Mouse (Mus musculus): ENCODE results near the gene 2200002J24Rik.
A peak's percentile ranks its signal among the peaks of the same experiment; 100 is the strongest.

2200002J24Rik gene

DNA sequence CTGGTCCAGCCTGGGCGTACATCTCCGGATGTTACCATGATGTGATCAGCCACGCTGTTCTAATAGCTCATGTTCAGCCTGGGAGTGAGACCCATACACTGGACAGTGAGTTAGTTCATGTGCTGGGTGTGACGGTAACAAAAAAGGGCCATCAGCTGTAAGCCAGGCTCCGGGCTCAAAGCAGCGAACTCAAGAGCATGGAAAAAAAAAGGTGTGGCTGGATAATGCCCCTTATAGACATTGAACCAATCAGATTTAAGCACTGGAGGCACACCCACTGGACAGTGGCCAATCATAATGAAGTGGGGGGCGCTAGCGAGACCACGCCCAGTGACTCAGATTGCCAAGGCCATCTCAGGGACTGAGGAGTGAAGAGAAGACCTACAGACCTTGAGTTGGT lies at the start of gene 2200002J24Rik:
TSS of gene 2200002J24Rik (plus strand) at position 338 of the 400 bp plus-strand sequence.
- DNase-seq (ENCODE audit: low read depth, low spot score): no peak

- DNase-seq (ENCODE audit: low read depth, low spot score): peak; percentile 97
Measured at GRCm38 (mm10) chr7:30649591-30650540, 48.9 kb upstream of the 2200002J24Rik start, which contains the start of gene Rbm42. Rbm42 (minus strand) TSS chr7:30650317.

- DNase-seq (ENCODE audit: low read depth, low spot score): peak; percentile 92
Measured at GRCm38 (mm10) chr7:30664529-30665200, 34.1 kb upstream of the 2200002J24Rik start, which contains the start of gene Haus5. Haus5 (minus strand) TSS chr7:30664994.

DNA sequence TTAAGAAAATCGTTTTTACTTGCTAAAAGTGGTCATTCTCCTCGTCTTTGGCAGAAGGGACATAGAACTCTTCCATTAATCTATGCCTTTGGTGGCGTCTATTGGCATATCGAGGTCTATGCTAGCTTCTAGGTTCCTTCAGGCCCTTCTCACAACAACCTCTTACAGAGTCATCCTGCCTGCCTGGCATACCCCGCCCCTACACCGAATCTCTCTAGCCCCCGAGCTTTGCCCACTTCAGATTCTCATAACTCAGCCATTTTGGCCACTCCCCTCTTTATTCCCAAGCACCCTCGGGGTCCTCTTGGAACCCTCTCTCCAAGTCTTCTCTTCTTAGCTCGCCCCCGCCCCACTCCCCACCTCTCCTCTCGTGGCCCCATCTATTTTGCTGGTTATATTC lies 33.4 kb upstream of the 2200002J24Rik start:
- DNase-seq (ENCODE audit: low read depth, low spot score): no peak

DNA sequence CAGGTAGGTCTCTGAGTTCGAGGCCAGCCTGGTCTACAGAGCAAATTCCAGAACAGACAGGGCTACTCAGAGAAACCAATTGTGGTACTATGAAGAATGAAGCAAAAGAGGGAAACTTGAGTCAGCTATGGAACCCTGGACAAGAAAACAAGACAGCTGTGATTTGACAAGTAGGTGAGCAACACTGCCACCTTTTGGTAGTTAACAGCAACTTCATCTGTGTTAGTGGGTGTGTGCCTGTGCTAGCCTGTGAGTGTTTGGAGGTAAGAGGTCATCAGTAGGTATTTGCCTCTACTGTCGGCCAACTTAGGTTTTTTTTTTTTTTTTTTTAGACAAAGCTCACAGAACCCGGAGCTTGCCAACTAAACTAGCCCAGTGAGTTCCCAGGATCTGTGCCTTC lies 29.5 kb upstream of the 2200002J24Rik start:
- DNase-seq (ENCODE audit: low read depth, low spot score): no peak

DNA sequence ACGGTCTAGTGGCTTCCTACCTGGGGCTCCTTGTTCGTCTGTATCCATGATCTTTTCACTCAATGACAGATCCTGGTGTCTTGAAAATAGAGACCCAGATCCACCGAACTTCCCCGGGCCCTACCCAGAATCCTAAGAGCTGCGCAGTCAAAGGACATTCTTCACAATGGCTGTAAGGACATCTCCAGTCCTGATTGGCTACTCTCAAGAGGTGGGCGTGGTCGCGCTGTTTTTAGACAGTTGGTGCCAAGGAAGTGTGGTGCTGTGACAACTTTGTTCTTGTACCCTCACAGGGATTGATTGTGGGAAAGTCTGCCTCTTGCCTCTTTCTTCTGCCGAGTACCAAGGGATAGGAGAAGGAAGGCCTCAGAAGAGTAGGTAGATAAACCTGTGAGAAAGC lies 27.2 kb upstream of the 2200002J24Rik start, which contains the start of gene Pmis2:
TSS of gene Pmis2 (minus strand) at position 126 of the 400 bp plus-strand sequence.
- no peak for DNase-seq (ENCODE audit: low read depth, low spot score)

- DNase-seq (ENCODE audit: low read depth, low spot score): no peak
Measured at GRCm38 (mm10) chr7:30678263-30678975, 20.3 kb upstream of the 2200002J24Rik start.

GRCm38 (mm10) chr7:30681897-30682296 lies 16.8 kb upstream of the 2200002J24Rik start:
- DNase-seq (ENCODE audit: low read depth, low spot score): no peak

- no peak for DNase-seq (ENCODE audit: low read depth, low spot score)
Measured at GRCm38 (mm10) chr7:30683425-30683824, 15.3 kb upstream of the 2200002J24Rik start.

GRCm38 (mm10) chr7:30688325-30688724 lies 10.4 kb upstream of the 2200002J24Rik start:
- DNase-seq (ENCODE audit: low read depth, low spot score): no peak

- no peak for DNase-seq (ENCODE audit: low read depth, low spot score)
Measured at GRCm38 (mm10) chr7:30698101-30698500, 625 bp upstream of the 2200002J24Rik start.

GRCm38 (mm10) chr7:30706214-30706882 lies 7.6 kb downstream of the 2200002J24Rik start:
- no peak for DNase-seq (ENCODE audit: low read depth, low spot score)

DNA sequence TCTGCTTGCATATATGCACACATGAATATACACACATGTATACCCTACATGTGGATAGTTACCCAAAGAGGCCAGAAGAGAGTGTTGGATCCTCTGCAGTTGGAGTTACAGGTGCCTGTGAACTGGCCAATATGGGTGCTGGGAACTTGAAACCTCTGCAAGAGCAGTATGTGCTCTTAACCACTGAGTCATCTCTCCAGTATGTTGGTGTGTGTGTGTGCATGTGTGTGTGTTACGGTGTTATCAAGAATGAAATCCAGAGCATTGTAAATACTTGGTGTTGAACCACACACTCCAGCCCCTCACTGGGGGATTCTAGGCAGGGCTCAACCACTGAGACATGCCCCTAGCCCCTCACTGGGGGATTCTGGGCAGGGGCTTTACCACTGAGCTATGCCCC lies 8.7 kb downstream of the 2200002J24Rik start:
- no peak for DNase-seq (ENCODE audit: low read depth, low spot score)

DNA sequence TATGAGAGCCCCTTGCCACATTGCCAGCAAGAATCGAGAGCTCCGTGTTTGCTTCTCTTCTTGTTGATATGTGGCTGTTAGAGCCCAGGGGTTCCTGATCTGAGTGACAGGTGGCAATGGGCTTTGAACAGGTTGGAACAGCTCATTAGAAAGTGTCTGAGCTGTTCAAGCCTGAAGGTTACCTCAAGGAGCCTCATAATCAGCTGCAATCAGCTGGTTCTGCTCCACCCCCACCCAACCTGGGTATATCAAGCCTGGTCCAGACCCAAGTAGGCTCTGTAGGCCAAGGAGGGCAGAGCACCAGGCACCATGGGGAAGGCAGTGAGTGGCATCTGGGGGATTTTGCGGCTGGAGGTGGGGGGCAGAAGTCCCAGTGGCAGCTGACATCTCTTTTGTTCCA lies 13.2 kb downstream of the 2200002J24Rik start, which contains the start of gene Atp4a:
TSS of gene Atp4a (plus strand) at position 268 of the 400 bp plus-strand sequence.
- DNase-seq (ENCODE audit: low read depth, low spot score): no peak

- DNase-seq (ENCODE audit: low read depth, low spot score): peak; percentile 12
Measured at GRCm38 (mm10) chr7:30717006-30717715, 18.4 kb downstream of the 2200002J24Rik start.

DNA sequence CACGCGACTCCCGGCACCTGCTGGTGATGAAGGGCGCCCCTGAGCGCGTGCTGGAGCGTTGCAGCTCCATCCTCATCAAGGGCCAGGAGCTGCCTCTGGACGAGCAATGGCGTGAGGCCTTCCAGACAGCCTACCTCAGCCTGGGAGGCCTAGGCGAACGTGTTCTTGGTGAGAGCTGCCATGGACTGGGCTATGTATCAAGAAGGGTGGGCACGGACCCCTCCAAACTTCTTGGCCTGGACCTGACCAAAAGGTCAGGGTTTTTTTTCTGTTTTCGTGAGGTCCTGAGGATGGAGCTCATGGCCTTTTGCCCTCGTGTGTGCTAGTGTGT lies 19.0 kb downstream of the 2200002J24Rik start:
- DNase-seq (ENCODE audit: low read depth, low spot score): no peak

DNA sequence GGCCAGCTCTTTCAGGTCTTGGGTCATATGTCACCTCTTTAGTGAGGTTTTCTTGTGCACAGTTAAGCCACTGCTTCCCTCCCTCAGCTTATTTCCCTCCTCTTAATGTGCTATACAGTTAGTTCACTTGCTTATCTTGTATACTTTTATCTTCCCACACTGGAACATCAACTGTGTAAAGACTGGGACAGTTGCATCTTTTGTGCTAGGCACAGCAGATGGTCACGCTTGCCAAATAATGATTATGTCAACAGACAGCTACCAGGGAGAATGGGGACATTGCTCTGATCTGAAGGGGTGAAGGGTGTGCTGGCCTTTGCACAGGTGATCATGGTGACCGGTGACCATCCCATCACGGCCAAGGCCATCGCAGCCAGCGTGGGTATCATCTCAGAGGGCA lies 20.9 kb downstream of the 2200002J24Rik start:
- DNase-seq (ENCODE audit: low read depth, low spot score): no peak

DNA sequence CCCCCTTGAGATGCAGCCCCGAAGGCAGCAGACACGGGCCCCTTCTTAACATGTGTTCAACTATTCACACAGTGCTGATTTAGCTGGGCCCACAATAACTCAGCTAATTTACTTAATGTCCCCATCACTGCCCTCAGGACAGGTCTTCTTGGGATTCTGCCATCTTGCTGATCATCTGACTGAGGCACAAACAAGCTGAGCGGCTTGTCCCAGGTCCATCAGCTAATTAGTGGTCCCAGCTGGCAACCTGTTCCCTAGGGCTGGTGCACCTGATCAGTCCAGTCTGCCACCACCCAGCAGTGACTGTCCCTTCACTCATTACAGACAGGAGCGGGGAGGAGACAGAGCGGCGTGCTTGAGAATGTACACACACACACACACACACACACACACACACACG lies 22.6 kb downstream of the 2200002J24Rik start:
- no peak for DNase-seq (ENCODE audit: low read depth, low spot score)

DNA sequence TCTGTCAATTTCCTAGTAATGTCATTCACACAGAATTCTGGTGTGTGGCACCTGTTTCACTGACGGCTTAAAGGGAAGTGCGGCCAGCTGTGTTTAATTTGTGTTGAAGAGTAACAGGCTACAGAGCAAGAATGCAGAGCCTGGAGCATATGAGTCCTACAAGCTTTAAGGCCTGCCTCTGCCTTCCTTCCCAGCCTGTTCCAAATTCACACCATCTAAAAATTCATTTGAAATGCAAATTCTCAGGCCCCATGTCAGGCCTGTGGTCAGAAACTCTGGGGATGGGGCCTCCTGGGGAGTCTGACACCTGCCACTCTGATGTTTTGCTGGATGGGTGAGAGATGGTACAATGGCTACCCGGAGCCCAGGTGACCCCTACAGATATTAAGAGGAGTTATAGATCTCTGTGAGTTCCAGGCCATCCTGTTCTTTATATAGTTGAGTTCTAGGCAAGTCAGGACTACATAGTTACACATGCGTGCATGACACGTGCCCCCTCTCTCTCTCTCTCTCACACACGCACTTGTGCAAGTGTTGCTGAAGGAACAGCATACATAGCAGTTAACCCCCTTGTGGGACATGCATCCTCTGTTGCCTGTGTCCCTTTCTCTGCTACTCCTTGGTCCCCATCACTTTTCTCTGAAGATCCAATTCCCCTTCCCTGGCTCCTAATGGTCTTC lies 24.7 kb downstream of the 2200002J24Rik start:
- DNase-seq (ENCODE audit: low read depth, low spot score): no peak

GRCm38 (mm10) chr7:30728214-30728613 lies 29.5 kb downstream of the 2200002J24Rik start:
- DNase-seq (ENCODE audit: low read depth, low spot score): no peak

All from skeletal muscle tissue, adult 2 months (tissue).